Mouse (Mus musculus): ENCODE data around the gene Rab36. TPM values are rescaled to one million over a fixed set of nuclear protein-coding genes. Genes with fewer than 3 reads are reported as not detected.

Gene Rab36
- polyA plus RNA-seq, 1 experiment from 2014 or later, result 12.3 TPM

GRCm38 (mm10) chr10:75061341-75062188 is 24.7 kb downstream of the Rab36 start:
- H3K4me2 ChIP-seq, result peak overlapping the region; percentile 84
- ATAC-seq (ENCODE audit: low read depth), result no peak
- H3K4me3 ChIP-seq, result peak overlapping the region; percentile 88
- 2% methylated on average over 70 of the region's 71 CpGs for WGBS
- H3K9me3 ChIP-seq, result no peaks in the 10 kb centered on the region
- peak overlapping the region; percentile 94 for H3K9ac ChIP-seq
- H3K36me3 ChIP-seq, result 0 out of 2 replicates have a peak, but pooled peaks cover 5% of the 10 kb centered on the region
- peak overlapping the region; percentile 93 for H3K27ac ChIP-seq (replicated peaks)
- H3K4me1 ChIP-seq (replicated peaks), result peaks cover 78% of the 10 kb centered on the region
- no peaks in the 10 kb centered on the region for H3K27me3 ChIP-seq

- Histone ChIP-seq H3K4me2 (peak overlapping the region; percentile 84), H3K9me3 (no peaks in the 10 kb centered on the region), H3K4me1 (replicated peaks) (peaks cover 76% of the 10 kb centered on the region), H3K36me3 (0 out of 2 replicates have a peak, but pooled peaks cover 5% of the 10 kb centered on the region), H3K27ac (replicated peaks) (no peak overlapping the region), H3K4me3 (peak overlapping the region; percentile 88), H3K9ac (peak overlapping the region; percentile 94), H3K27me3 (no peaks in the 10 kb centered on the region)
- WGBS, result 16% methylated on average over 6 of the region's 6 CpGs
- ATAC-seq (ENCODE audit: low read depth), result no peak
Measured at GRCm38 (mm10) chr10:75062189-75062561, 25.3 kb downstream of the Rab36 start.

DNA sequence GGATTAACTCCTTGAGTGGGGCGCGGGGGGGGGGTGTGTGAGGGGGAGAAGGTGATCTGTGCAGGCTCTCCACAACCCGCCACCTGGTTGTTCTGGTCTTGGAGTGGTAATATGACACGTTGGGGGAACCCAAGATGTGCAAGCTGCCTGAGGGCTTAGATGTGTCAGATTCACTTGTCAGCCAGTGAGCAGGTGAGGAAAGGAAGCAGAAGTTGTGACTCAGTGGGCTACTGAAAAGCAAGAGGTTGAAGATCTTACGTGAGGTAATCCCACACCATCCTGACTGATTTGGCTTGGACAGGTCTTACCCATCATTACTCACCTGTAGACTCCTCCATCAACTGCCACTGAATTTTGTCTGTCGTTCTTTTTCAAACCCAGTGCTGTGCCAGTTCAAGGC is 25.8 kb downstream of the Rab36 start:
- Histone ChIP-seq H3K9me3 (no peaks in the 10 kb centered on the region), H3K4me3 (peak overlapping the region; percentile 88), H3K36me3 (0 out of 2 replicates have a peak, but pooled peaks cover 5% of the 10 kb centered on the region), H3K27me3 (no peaks in the 10 kb centered on the region), H3K4me1 (replicated peaks) (peaks cover 79% of the 10 kb centered on the region), H3K27ac (replicated peaks) (no peak overlapping the region), H3K4me2 (peak overlapping the region; percentile 84), H3K9ac (peak overlapping the region; percentile 94)
- no peak for ATAC-seq (ENCODE audit: low read depth)
- 58% methylated on average over 6 of the region's 6 CpGs for WGBS

- Histone ChIP-seq H3K27me3 (no peaks in the 10 kb centered on the region), H3K27ac (replicated peaks) (no peak overlapping the region), H3K9me3 (no peaks in the 10 kb centered on the region), H3K9ac (peak overlapping the region; percentile 94), H3K4me1 (replicated peaks) (peaks cover 83% of the 10 kb centered on the region), H3K36me3 (0 out of 2 replicates have a peak, but pooled peaks cover 5% of the 10 kb centered on the region), H3K4me2 (peak overlapping the region; percentile 84), H3K4me3 (peak overlapping the region; percentile 88)
- no peak for ATAC-seq (ENCODE audit: low read depth)
- WGBS, result 61% methylated on average over 12 of the region's 12 CpGs
Measured at GRCm38 (mm10) chr10:75063301-75063965, 26.6 kb downstream of the Rab36 start.

DNA sequence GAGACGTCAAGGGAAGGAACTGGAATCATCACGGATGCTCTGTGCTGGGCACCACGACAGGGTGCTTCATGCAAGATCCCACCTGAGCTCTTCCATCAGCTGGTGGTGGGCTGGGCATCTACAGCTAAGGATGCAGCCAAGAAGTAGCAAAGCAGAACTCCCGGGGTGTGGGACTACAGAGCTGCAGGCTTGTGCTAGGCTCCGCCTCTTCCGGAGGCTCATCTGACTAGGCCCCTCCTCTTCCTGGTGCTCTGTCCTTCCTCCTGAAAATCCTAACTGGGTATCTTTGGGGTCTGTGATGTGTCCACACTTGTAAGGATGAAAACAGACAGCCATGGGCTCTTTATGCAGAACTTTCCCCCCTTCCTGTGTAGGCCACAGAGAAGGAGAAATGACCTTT is 28.8 kb downstream of the Rab36 start:
- Histone ChIP-seq H3K36me3 (0 out of 2 replicates have a peak, but pooled peaks cover 5% of the 10 kb centered on the region), H3K27me3 (no peaks in the 10 kb centered on the region), H3K27ac (replicated peaks) (no peak overlapping the region), H3K4me2 (peak overlapping the region; percentile 84), H3K9ac (no peak overlapping the region), H3K9me3 (no peaks in the 10 kb centered on the region), H3K4me3 (peak overlapping the region; percentile 88; the same call in 1 of the 2 replicates), H3K4me1 (replicated peaks) (peaks cover 89% of the 10 kb centered on the region)
- WGBS, result 77% methylated on average over 6 of the region's 6 CpGs
- ATAC-seq (ENCODE audit: low read depth), result no peak

DNA sequence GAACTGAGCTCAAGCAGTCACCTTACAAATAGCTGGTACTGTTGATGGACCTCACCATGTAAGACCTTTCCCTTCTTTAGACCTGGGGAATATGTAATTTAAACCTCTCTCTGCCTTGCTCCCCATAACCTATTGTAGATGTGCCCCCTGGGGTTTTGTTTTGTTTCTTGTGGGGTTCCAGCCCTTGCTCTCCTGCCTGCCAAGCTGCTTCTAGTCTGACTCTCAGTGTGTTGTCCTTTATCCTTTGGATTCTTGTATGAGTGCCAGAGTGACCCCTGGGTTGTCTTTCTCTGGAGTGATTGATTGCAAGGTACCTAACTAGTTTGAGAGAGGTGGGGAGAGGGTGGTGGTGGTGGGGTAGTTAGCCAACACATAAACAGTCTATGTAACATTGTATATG is 30.6 kb downstream of the Rab36 start:
- no peak overlapping the region for H3K4me2 ChIP-seq
- no peak overlapping the region for H3K9ac ChIP-seq
- no peaks in the 10 kb centered on the region for H3K27me3 ChIP-seq
- H3K36me3 ChIP-seq, result 0 out of 2 replicates have a peak, but pooled peaks cover 5% of the 10 kb centered on the region
- peaks cover 95% of the 10 kb centered on the region for H3K4me1 ChIP-seq (replicated peaks)
- H3K4me3 ChIP-seq, result no peak overlapping the region
- no peak overlapping the region for H3K27ac ChIP-seq (replicated peaks)
- ATAC-seq (ENCODE audit: low read depth), result no peak
- no peaks in the 10 kb centered on the region for H3K9me3 ChIP-seq

DNA sequence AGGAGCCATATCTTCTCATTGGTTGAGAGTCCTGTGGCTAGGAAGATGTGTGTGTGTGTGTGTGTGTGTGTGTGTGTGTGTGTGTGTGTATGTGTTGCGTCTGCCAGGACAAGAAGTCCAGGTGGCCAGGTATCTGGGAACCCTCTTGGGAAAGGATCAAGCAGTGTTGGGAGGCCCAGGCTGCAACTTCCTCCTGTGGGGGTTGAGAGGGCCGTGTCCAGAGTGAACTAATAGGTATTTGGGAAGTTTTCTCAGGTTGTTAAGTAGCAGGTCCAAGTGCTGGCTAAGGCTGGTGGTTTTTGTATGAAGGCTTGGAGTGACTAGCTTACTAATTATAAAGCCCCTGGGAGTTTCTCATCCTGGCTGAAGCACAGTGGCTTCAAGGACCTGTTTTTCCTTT is 31.2 kb downstream of the Rab36 start:
- H3K4me3 ChIP-seq, result no peak overlapping the region
- H3K9ac ChIP-seq, result no peak overlapping the region
- H3K4me2 ChIP-seq, result no peak overlapping the region
- no peaks in the 10 kb centered on the region for H3K27me3 ChIP-seq
- no peak for ATAC-seq (ENCODE audit: low read depth)
- WGBS, result 52% methylated on average over 2 of the region's 2 CpGs
- H3K36me3 ChIP-seq, result 0 out of 2 replicates have a peak, but pooled peaks cover 5% of the 10 kb centered on the region
- no peaks in the 10 kb centered on the region for H3K9me3 ChIP-seq
- no peak overlapping the region for H3K27ac ChIP-seq (replicated peaks)
- peaks cover 92% of the 10 kb centered on the region for H3K4me1 ChIP-seq (replicated peaks)

DNA sequence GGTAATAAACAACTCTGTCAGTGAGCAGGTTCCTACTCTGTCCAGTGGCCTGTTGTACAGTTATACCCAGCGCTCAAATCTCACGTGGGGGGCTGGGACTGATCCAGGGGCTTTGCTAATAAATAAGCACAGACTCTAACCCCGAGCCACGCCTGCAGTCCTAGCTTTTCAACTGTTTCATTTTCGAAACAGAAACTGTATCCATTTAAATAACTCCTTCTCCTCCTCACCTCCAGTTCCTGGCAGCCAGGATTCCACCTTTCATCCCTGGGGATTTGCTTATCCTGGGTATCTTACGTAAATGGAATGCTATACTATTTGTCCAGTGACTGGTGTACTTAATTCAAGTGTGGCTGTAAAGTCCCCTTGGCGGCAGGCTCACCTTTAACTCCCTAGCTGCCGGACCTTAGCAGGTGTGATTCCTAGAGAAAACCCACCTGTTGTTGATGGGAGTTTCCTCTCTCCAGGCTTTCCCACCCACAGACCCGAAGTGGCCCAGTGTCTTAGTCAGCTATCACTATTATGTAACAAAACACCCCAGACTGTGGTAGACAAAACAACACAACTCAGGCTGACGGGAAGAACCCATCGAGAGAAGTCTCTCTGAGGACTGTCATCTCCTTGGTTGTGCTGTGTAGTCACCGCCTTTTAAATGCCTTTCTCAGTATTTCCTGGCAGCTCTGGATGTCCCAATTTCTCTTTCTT is 31.9 kb downstream of the Rab36 start:
- no peak overlapping the region for H3K4me3 ChIP-seq
- no peak overlapping the region for H3K27ac ChIP-seq (replicated peaks)
- H3K4me1 ChIP-seq (replicated peaks), result peaks cover 85% of the 10 kb centered on the region
- WGBS, result 64% methylated on average over 12 of the region's 12 CpGs
- H3K9ac ChIP-seq, result no peak overlapping the region
- ATAC-seq (ENCODE audit: low read depth), result no peak
- no peaks in the 10 kb centered on the region for H3K27me3 ChIP-seq
- 0 out of 2 replicates have a peak, but pooled peaks cover 5% of the 10 kb centered on the region for H3K36me3 ChIP-seq
- H3K4me2 ChIP-seq, result no peak overlapping the region
- no peaks in the 10 kb centered on the region for H3K9me3 ChIP-seq

- H3K27ac ChIP-seq (replicated peaks), result no peak overlapping the region
- no peak for ATAC-seq (ENCODE audit: low read depth)
- H3K4me3 ChIP-seq, result no peak overlapping the region
Measured at GRCm38 (mm10) chr10:75070281-75070976, 33.6 kb downstream of the Rab36 start.

GRCm38 (mm10) chr10:75075665-75076064 is 38.8 kb downstream of the Rab36 start:
- 75% methylated on average over 5 of the region's 5 CpGs for WGBS
- H3K9me3 ChIP-seq, result no peaks in the 10 kb centered on the region
- no peak overlapping the region for H3K4me3 ChIP-seq
- H3K4me1 ChIP-seq (replicated peaks), result peaks cover 62% of the 10 kb centered on the region
- no peaks in the 10 kb centered on the region for H3K36me3 ChIP-seq
- H3K4me2 ChIP-seq, result no peak overlapping the region
- H3K9ac ChIP-seq, result no peak overlapping the region
- ATAC-seq (ENCODE audit: low read depth), result no peak
- H3K27me3 ChIP-seq, result no peaks in the 10 kb centered on the region
- no peak overlapping the region for H3K27ac ChIP-seq (replicated peaks)

More at GRCm38 (mm10) chr10:75070281-75070976, 33.6 kb downstream of the Rab36 start:
- Histone ChIP-seq H3K9me3 (no peaks in the 10 kb centered on the region), H3K4me1 (replicated peaks) (peaks cover 71% of the 10 kb centered on the region), H3K36me3 (0 out of 2 replicates have a peak, but pooled peaks cover 5% of the 10 kb centered on the region), H3K4me2 (no peak overlapping the region), H3K27me3 (no peaks in the 10 kb centered on the region), H3K9ac (no peak overlapping the region)
- 62% methylated on average over 11 of the region's 11 CpGs for WGBS
